Mouse (Mus musculus): Measurements from ENCODE around the gene Olfr262. TPM values are rescaled to one million over a fixed set of nuclear protein-coding genes. Genes with fewer than 3 reads are reported as not detected.
"Not testable (repeated sequence)": the region's sequence is repeated elsewhere in the genome, so short reads cannot be mapped to it uniquely, and the experiment has no call there.

The Olfr262 gene
- not detected in 2 replicates for total RNA-seq (2021)
- long read RNA-seq, experiment 1 = 0 reads
- long read RNA-seq, experiment 2 = 0 reads

DNA sequence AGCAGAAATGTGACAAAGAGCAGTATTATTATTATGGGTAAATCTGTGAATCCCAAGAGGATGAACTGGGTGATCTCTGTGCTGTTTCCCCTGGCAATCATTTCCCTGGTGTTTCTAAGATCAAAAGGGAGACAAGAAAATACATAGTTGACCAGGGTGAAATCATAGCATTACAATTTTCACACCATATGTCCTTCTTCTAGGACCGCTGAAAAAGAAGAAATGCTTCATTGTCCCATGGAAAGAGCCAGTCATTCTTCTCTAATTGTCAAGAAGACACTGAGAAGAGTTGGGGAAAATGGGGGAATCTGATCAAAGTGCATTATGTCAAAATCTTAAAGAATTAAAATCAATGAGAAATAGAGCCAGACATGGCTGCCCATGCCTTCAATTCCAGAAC lies at the start of gene Olfr262:
Gene Olfr262, minus strand, starts transcription at position 101 of the 400 bp plus-strand sequence.
- no peak for DNase-seq

DNA sequence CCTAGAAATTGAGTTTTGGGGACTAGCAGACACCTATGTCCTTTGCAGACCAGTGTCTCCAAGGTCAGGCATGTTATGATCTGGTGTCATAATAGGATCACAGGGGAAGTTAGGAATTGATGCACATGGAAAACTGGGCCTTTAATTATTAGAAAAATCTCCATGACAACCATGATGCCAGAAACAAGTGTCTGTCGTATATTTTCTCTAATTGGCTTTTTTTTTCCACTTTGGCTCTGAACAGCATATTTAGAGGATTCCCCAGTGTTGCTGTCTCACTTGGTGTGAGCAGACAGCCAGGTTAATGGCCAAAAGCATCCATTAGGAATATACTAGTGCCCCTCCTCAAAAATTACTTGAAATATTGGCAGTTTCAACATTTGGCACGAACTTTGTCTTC lies 38.1 kb upstream of the Olfr262 start, which contains the start of gene Olfr1434:
Gene Olfr1434, plus strand, starts transcription at position 301 of the 400 bp plus-strand sequence.
- no peak for DNase-seq

DNA sequence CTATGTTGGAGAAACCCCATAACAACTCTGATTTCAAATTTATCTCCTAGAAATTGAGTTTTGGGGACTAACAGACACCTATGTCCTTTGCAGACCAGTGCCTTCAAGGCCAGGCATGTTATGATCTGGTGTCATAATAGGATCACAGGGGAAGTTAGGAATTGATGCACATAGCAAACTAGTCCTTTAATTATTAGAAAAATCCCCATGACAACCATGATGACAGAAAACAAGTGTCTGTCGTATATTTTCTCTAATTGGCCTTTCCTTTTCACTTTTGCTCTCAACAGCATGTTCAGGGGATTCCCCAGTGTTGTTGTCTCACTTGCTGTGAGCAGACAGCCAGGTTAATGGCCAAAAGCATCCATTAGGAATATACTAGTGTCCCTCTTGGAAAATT lies 19.3 kb upstream of the Olfr262 start, which contains the start of gene Olfr235:
Gene Olfr235, plus strand, starts transcription at position 301 of the 400 bp plus-strand sequence.
- no peak for DNase-seq

DNA sequence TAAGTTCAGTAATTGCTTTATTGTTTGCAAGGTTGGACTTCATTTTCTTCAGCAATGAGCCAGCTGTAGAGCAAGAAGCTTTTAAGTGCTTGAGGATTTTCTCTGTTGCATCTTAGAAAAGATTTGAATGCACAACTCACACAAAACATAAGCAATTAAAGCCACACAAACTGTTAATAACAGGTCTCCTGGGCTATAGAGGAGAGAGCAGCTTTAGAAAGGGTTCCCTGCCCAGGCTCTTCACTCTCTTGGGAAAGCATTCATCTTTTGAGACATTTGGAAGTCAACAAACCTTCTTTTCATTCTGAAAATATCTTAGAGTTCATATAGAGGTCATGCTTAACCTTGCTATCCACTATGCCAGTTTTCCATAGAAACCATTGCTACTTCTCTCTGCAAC lies 9.0 kb downstream of the Olfr262 start, which contains the start of gene Olfr1432:
Gene Olfr1432, minus strand, starts transcription at position 101 of the 400 bp plus-strand sequence.
- DNase-seq = not testable (repeated sequence)

DNA sequence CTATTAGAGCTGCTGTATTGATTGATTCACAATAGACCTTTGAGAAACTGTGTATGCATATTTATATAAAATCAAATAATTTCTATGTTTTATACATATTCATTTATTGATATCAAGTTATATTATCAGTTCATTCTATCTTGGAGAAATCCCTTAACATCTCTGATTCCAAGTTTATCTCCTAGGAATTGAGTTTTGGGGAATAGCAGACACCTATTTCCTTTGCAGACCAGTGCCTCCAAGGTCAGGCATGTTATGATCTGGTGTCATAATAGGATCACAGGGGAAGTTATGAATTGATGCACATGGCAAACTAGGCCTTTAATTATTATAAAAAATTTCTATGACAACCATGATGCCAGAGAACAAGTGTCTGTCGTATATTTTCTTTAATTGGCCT lies 41.1 kb downstream of the Olfr262 start, which contains the start of gene Olfr1431:
Gene Olfr1431, plus strand, starts transcription at position 301 of the 400 bp plus-strand sequence.
- DNase-seq = no peak

DNA sequence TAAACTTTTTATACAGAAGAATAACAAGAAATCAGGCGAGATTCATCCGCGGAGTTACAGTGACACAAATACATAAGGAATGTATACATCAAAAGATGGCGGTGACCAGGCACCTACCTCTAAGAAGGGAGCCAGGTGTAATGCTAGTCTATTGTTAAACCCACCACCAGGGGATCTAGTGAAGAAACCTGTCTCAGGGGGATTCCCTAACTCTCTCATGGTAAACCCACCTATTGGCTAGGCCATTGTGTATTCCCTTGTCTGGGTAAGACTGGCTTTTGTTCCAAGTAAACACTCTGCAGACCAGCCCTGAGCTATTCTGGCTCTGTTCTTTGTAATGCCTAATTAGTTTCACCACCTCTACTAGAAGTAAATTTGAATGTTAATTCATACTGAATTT lies 42.4 kb downstream of the Olfr262 start:
- DNase-seq = not testable (repeated sequence)

Other genes starting within 250 kb of the Olfr262 start
- gene Olfr1423, start 200.3 kb downstream of the Olfr262 start, total RNA-seq (2021) = not detected in 2 replicates
- gene Olfr1424, start 179.0 kb downstream of the Olfr262 start, total RNA-seq (2021) = not detected in 2 replicates
- gene Olfr1425, start 163.9 kb downstream of the Olfr262 start, total RNA-seq (2021) = not detected in 2 replicates
- gene Olfr1426, start 149.6 kb downstream of the Olfr262 start, total RNA-seq (2021) = not detected in 2 replicates
- not detected in 2 replicates for gene Olfr1427, start 138.3 kb downstream of the Olfr262 start, total RNA-seq (2021)
- gene Olfr1428, start 125.8 kb downstream of the Olfr262 start, total RNA-seq (2021) = not detected in 2 replicates
- not detected in 2 replicates for gene Olfr76, start 118.5 kb downstream of the Olfr262 start, total RNA-seq (2021)
- gene Olfr1555-ps1, start 71.5 kb downstream of the Olfr262 start, total RNA-seq (2021) = not detected in 2 replicates
- gene Olfr1431, start 41.0 kb downstream of the Olfr262 start, total RNA-seq (2021) = not detected in 2 replicates
- not detected in 2 replicates for gene Olfr1432, start 9.1 kb downstream of the Olfr262 start, total RNA-seq (2021)
- not detected in 2 replicates for gene Olfr235, start 19.4 kb upstream of the Olfr262 start, total RNA-seq (2021)
- gene Olfr1434, start 38.2 kb upstream of the Olfr262 start, total RNA-seq (2021) = not detected in 2 replicates
- gene Olfr1436, start 57.5 kb upstream of the Olfr262 start, total RNA-seq (2021) = not detected in 2 replicates
- gene Olfr1437, start 83.4 kb upstream of the Olfr262 start, total RNA-seq (2021) = not detected in 2 replicates
- gene Olfr1438-ps1, start 94.3 kb upstream of the Olfr262 start, total RNA-seq (2021) = not detected in 2 replicates
- gene Olfr1440, start 145.6 kb upstream of the Olfr262 start, total RNA-seq (2021) = not detected in 2 replicates
- gene Olfr1441, start 175.8 kb upstream of the Olfr262 start, total RNA-seq (2021) = not detected in 2 replicates
- not detected in 2 replicates for gene Pfpl, start 186.2 kb upstream of the Olfr262 start, total RNA-seq (2021)
- gene Mpeg1, start 219.1 kb upstream of the Olfr262 start, total RNA-seq (2021) = 10.8 and 18.2 TPM in 2 replicates

Data from adrenal gland, postnatal 14 days (tissue).